ENCODE assay signal across 10 mouse cellular contexts in the genomic region with DNA sequence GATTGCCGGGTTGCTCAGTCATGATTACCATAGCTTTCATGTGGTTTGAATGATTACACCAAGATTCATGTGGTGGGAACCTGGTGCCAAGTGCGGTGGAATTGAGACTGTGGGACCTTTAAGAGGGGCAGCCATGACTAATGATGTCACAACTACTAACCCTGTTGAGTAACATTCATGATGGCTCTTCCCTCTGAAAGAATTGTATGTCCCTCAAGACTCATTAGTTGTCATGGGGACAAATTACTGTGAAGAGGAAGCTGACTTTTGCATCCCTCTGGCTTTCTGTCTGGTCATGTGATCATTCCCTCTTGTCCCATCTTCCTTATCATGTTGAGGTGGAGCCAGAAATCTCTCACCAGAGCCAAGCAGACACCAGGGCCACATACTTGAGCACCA.
DNase-seq lines count a peak whose midpoint lies in the region; ATAC-seq and TF ChIP-seq lines count a peak whose summit lies in the region.
"Had no signal": no experiment of that assay in that cellular context is flagged by ENCODE, and none has a peak within 500 bp of the region (broad histone marks: within the 10 kb centered on the region; RNA-seq: fewer than 3 reads in every experiment).

No protein-coding gene starts in this region.

- DNase-seq in heart, adult 9 months (ENCODE audit: low spot score in 2 of 2) = peak; percentile 23 to 41
- DNase-seq in neural tube, embryonic 11.5 days (ENCODE audit: low spot score) = peak; percentile 44
- DNase-seq in neural tube, embryonic 10.5 days (ENCODE audit: extremely low spot score, low spot score) = no peak
- no peak for DNase-seq in adrenal gland, postnatal 36 days
- DNase-seq in thymus, adult 2 months = no peak
- DNase-seq: adrenal gland, adult 8-10 months had no signal

- no peaks in the 10 kb centered on the region for H3K9me3 ChIP-seq in heart, embryonic 12.5 days (replicated peaks)
- no peaks in the 10 kb centered on the region for H3K9me3 ChIP-seq in neural tube, embryonic 11.5 days (ENCODE audit: control insufficient read depth, low read length)
- no peaks in the 10 kb centered on the region for H3K9me3 ChIP-seq in hindbrain, embryonic 12.5 days (replicated peaks)
- no peaks in the 10 kb centered on the region for H3K9me3 ChIP-seq in neural tube, embryonic 15.5 days (replicated peaks)

- H3K36me3 ChIP-seq in heart, embryonic 12.5 days = no peaks in the 10 kb centered on the region
- no peaks in the 10 kb centered on the region for H3K36me3 ChIP-seq in neural tube, embryonic 11.5 days (ENCODE audit: control insufficient read depth, insufficient read depth, low read length)
- H3K36me3 ChIP-seq in hindbrain, embryonic 12.5 days = no peaks in the 10 kb centered on the region
- H3K36me3 ChIP-seq in neural tube, embryonic 15.5 days = no peaks in the 10 kb centered on the region
- H3K36me3 ChIP-seq in thymus, adult 2 months (ENCODE audit: control insufficient read depth, insufficient read depth, low read length) = no peaks in the 10 kb centered on the region

- no peak overlapping the region for H3K27ac ChIP-seq in heart, embryonic 12.5 days (ENCODE audit: poor library complexity, severe bottlenecking)
- no peak overlapping the region for H3K27ac ChIP-seq in neural tube, embryonic 11.5 days (ENCODE audit: low read depth, low read length)
- no peak overlapping the region for H3K27ac ChIP-seq in hindbrain, embryonic 12.5 days
- H3K27ac ChIP-seq in neural tube, embryonic 15.5 days (replicated peaks) = 0 out of 2 replicates have a peak overlapping the region, but pooled peaks have one; percentile 33
- H3K27ac ChIP-seq in thymus, adult 2 months (ENCODE audit: control insufficient read depth, insufficient read depth, low read length) = no peak overlapping the region

- no peak for TF ChIP-seq CTCF in thymus, adult 2 months (IDR thresholded peaks at IDR 0.05; ENCODE audit: borderline replicate concordance, control insufficient read depth, extremely low read depth, insufficient read depth, low read length, poor library complexity)

- peaks cover 28% of the 10 kb centered on the region for H3K4me1 ChIP-seq in heart, embryonic 12.5 days (replicated peaks)
- peaks cover 10% of the 10 kb centered on the region; the same call in 1 of the 2 replicates for H3K4me1 ChIP-seq in neural tube, embryonic 11.5 days (ENCODE audit: control insufficient read depth, insufficient read depth, low read length)
- H3K4me1 ChIP-seq in hindbrain, embryonic 12.5 days = peaks cover 18% of the 10 kb centered on the region
- H3K4me1 ChIP-seq in neural tube, embryonic 15.5 days = peaks cover 15% of the 10 kb centered on the region
- no peaks in the 10 kb centered on the region for H3K4me1 ChIP-seq in thymus, adult 2 months (replicated peaks; ENCODE audit: control insufficient read depth, insufficient read depth, low read length)

- no peak overlapping the region for H3K4me3 ChIP-seq in heart, embryonic 12.5 days
- no peak overlapping the region for H3K4me3 ChIP-seq in neural tube, embryonic 11.5 days (ENCODE audit: low read depth, low read length)
- no peak overlapping the region for H3K4me3 ChIP-seq in hindbrain, embryonic 12.5 days
- no peak overlapping the region for H3K4me3 ChIP-seq in neural tube, embryonic 15.5 days (replicated peaks)
- H3K4me3 ChIP-seq in thymus, adult 2 months (ENCODE audit: control insufficient read depth, insufficient read depth, low read length) = no peak overlapping the region

- ATAC-seq in heart, embryonic 12.5 days (ENCODE audit: insufficient number of reproducible peaks, low FRiP score) = no peak
- peak; percentile 50 for ATAC-seq in neural tube, embryonic 11.5 days (ENCODE audit: insufficient read depth, low FRiP score, low TSS enrichment)
- peak; percentile 78; the same call in 1 of the 2 replicates for ATAC-seq in hindbrain, embryonic 12.5 days (ENCODE audit: low FRiP score)
- 0 out of 2 replicates have a peak, but pooled peaks have one; percentile 31 for ATAC-seq in neural tube, embryonic 15.5 days (ENCODE audit: low FRiP score)
- ATAC-seq: forebrain, embryonic 16.5 days had no signal

- H3K9ac ChIP-seq in heart, embryonic 12.5 days = no peak overlapping the region
- no peak overlapping the region for H3K9ac ChIP-seq in neural tube, embryonic 11.5 days (ENCODE audit: low read length)
- H3K9ac ChIP-seq in hindbrain, embryonic 12.5 days = no peak overlapping the region
- no peak overlapping the region for H3K9ac ChIP-seq in neural tube, embryonic 15.5 days (replicated peaks)

- WGBS in heart, embryonic 12.5 days = 74% methylated on average over 2 of the region's 2 CpGs
- 39% methylated on average over 2 of the region's 2 CpGs for WGBS in neural tube, embryonic 11.5 days
- WGBS in hindbrain, embryonic 12.5 days = 51% methylated on average over 2 of the region's 2 CpGs
- WGBS in neural tube, embryonic 15.5 days = 19% methylated on average over 2 of the region's 2 CpGs
- 9% methylated on average over 2 of the region's 2 CpGs for WGBS in thymus, adult 2 months

- no peak for TF ChIP-seq POLR2A in thymus, adult 2 months (IDR thresholded peaks at IDR 0.05; ENCODE audit: control insufficient read depth, extremely low read depth, insufficient read depth, low read length, poor library complexity)

- no peak overlapping the region for H3K4me2 ChIP-seq in heart, embryonic 12.5 days
- H3K4me2 ChIP-seq in neural tube, embryonic 11.5 days (ENCODE audit: low read depth) = no peak overlapping the region
- no peak overlapping the region for H3K4me2 ChIP-seq in hindbrain, embryonic 12.5 days (replicated peaks)
- no peak overlapping the region for H3K4me2 ChIP-seq in neural tube, embryonic 15.5 days

- H3K27me3 ChIP-seq in heart, embryonic 12.5 days (replicated peaks) = no peaks in the 10 kb centered on the region
- H3K27me3 ChIP-seq in neural tube, embryonic 11.5 days (ENCODE audit: control insufficient read depth, insufficient read depth, low read length) = no peaks in the 10 kb centered on the region
- peaks cover 21% of the 10 kb centered on the region for H3K27me3 ChIP-seq in hindbrain, embryonic 12.5 days
- H3K27me3 ChIP-seq in neural tube, embryonic 15.5 days (replicated peaks) = 0 out of 2 replicates have a peak, but pooled peaks cover 2% of the 10 kb centered on the region
- H3K27me3 ChIP-seq in thymus, adult 2 months (ENCODE audit: control insufficient read depth, insufficient read depth, low read length) = no peaks in the 10 kb centered on the region

Comparison
In these comparisons a context has a peak if more than half of its experiments do, and no peak if none do; other contexts are left out.
1. DNase-seq: peak in heart, adult 9 months (2 of 2) and neural tube, embryonic 11.5 days (single experiment); none in neural tube, embryonic 10.5 days (single experiment), adrenal gland, postnatal 36 days (0 of 2) and thymus, adult 2 months (single experiment).